Mouse (Mus musculus) T-helper 17 cell (primary cell): Measurements from ENCODE around the gene Olfr56.

Experiments
- in situ Hi-C, 2 experiments: fragments of 300-600 bp; cut with MboI, MseI; formaldehyde crosslinking; loops; 1 replicate in 1 of 2; 2 replicates in 1 of 2; pipeline ENCODE4 v1.15.1; 2025; ENCODE audit warnings: high pct_unique_total_duplicates in 2 of 2

The Olfr56 gene

GRCm38 (mm10) chr11:49089735-49090507 is 111.2 kb downstream of the Olfr56 start:
- in situ Hi-C loops: loop anchor here in 1 of 2 experiments (5.0 kb wide), 1 partner anchor 38 kb away; the partner anchor contains the start of gene 9930111J21Rik2

GRCm38 (mm10) chr11:49090551-49090950 is 111.9 kb downstream of the Olfr56 start:
- in situ Hi-C loops: no loop called here

- in situ Hi-C loops: no loop called here
Observed at GRCm38 (mm10) chr11:49091171-49091570, 112.5 kb downstream of the Olfr56 start.

- in situ Hi-C loops: no loop called here
Observed at GRCm38 (mm10) chr11:49092053-49092586, 113.4 kb downstream of the Olfr56 start.

- in situ Hi-C loops: no loop called here
Observed at GRCm38 (mm10) chr11:49092786-49093185, 114.1 kb downstream of the Olfr56 start.

- in situ Hi-C loops: no loop called here
Observed at GRCm38 (mm10) chr11:49093861-49094660, 115.4 kb downstream of the Olfr56 start.

- in situ Hi-C loops: loop anchor here in 1 of 2 experiments (5.0 kb wide), 4 partner anchors 38 to 308 kb away; partner anchors contain the start of gene Irgm1
Observed at GRCm38 (mm10) chr11:49095367-49095766, 116.7 kb downstream of the Olfr56 start.

- in situ Hi-C loops: no loop called here
Observed at GRCm38 (mm10) chr11:49100409-49100808, 121.7 kb downstream of the Olfr56 start.

GRCm38 (mm10) chr11:49101500-49101899 is 122.8 kb downstream of the Olfr56 start:
- in situ Hi-C loops: no loop called here

GRCm38 (mm10) chr11:49103047-49103693 is 124.5 kb downstream of the Olfr56 start:
- in situ Hi-C loops: no loop called here

- in situ Hi-C loops: loop anchor here in 1 of 2 experiments (5.0 kb wide), 2 partner anchors 162 to 233 kb away; partner anchors contain the start of gene Irgm1
Observed at GRCm38 (mm10) chr11:49105752-49106151, 127.1 kb downstream of the Olfr56 start.

GRCm38 (mm10) chr11:49107650-49108537 is 129.2 kb downstream of the Olfr56 start:
- in situ Hi-C loops: loop anchor here in 1 of 2 experiments (5.0 kb wide), 2 partner anchors 159 to 236 kb away; partner anchors contain the start of gene Irgm1

GRCm38 (mm10) chr11:49108833-49109232 is 130.1 kb downstream of the Olfr56 start:
- in situ Hi-C loops: loop anchor here in 1 of 2 experiments (5.0 kb wide), 2 partner anchors 158 to 237 kb away; partner anchors contain the start of gene Irgm1

- in situ Hi-C loops: loop anchor here in 1 of 2 experiments (5.0 kb wide), 2 partner anchors 71 to 136 kb away; no protein-coding TSS in a partner anchor
Observed at GRCm38 (mm10) chr11:49111000-49111399, 132.3 kb downstream of the Olfr56 start.

- in situ Hi-C loops: loop anchor here in 1 of 2 experiments (5.0 kb wide), 2 partner anchors 70 to 135 kb away; no protein-coding TSS in a partner anchor
Observed at GRCm38 (mm10) chr11:49112624-49113219, 134.0 kb downstream of the Olfr56 start.

GRCm38 (mm10) chr11:49114158-49114557 is 135.5 kb downstream of the Olfr56 start:
- in situ Hi-C loops: loop anchor here in 1 of 2 experiments (5.0 kb wide), 2 partner anchors 68 to 133 kb away; no protein-coding TSS in a partner anchor

- in situ Hi-C loops: loop anchor here (5.0 kb wide), 4 partner anchors 68 to 527 kb away; no protein-coding TSS in a partner anchor
Observed at GRCm38 (mm10) chr11:49114774-49115173, 136.1 kb downstream of the Olfr56 start, which contains the start of gene Olfr1396. TSS of gene Olfr1396 (minus strand) at chr11:49114874.

GRCm38 (mm10) chr11:49119635-49120034 is 140.9 kb downstream of the Olfr56 start:
- in situ Hi-C loops: loop anchor here (5.0 kb wide), 2 partner anchors 143 to 532 kb away; no protein-coding TSS in a partner anchor

GRCm38 (mm10) chr11:49124169-49124568 is 145.5 kb downstream of the Olfr56 start:
- in situ Hi-C loops: no loop called here
